Mouse (Mus musculus) hindbrain, embryonic 13.5 days (tissue): ENCODE data around the gene Kbtbd6. TPM values are rescaled to one million over a fixed set of nuclear protein-coding genes. Genes with fewer than 3 reads are reported as not detected.

Source experiments
- polyA plus RNA-seq: library from polyadenylated mRNA; unstranded; fragments of >200 nt; fragmentation: Nextera tagmentation; extraction: Ambion mirVana; gene quantifications from 2 replicates; pipeline ENCODE4 v1.2.1, GENCODE M21; 2015

Gene Kbtbd6
- polyA plus RNA-seq, 1 experiment from 2014 or later = 1.5 TPM

Other genes starting within 250 kb of the Kbtbd6 start
- not detected in 2 replicates for gene Zfp957, start 204.5 kb upstream of the Kbtbd6 start, polyA plus RNA-seq
- gene Rgcc, start 150.2 kb upstream of the Kbtbd6 start, polyA plus RNA-seq = 29.4 and 38.8 TPM in 2 replicates
- gene Naa16, start 61.1 kb upstream of the Kbtbd6 start, polyA plus RNA-seq = 20.0 and 22.9 TPM in 2 replicates
- gene Mtrf1, start 54.1 kb upstream of the Kbtbd6 start, polyA plus RNA-seq = 11.2 and 12.4 TPM in 2 replicates
- gene Kbtbd7, start 25.3 kb upstream of the Kbtbd6 start, polyA plus RNA-seq = 15.4 and 16.4 TPM in 2 replicates
- 3.8 and 3.9 TPM in 2 replicates for gene Elf1, start 29.4 kb downstream of the Kbtbd6 start, polyA plus RNA-seq
- gene Wbp4, start 29.7 kb downstream of the Kbtbd6 start, polyA plus RNA-seq = 43.9 and 46.1 TPM in 2 replicates
- 124 and 128 TPM in 2 replicates for gene Sugt1, start 135.9 kb downstream of the Kbtbd6 start, polyA plus RNA-seq
- 5.1 and 11.3 TPM in 2 replicates for gene Cnmd, start 210.3 kb downstream of the Kbtbd6 start, polyA plus RNA-seq